Mouse (Mus musculus) neural tube, postnatal 0 days (tissue): Measurements from ENCODE around the gene Hist1h3h. TPM values are rescaled to one million over a fixed set of nuclear protein-coding genes. Genes with fewer than 3 reads are reported as not detected.

Source experiments
- microRNA-seq: library from miRNA; unstranded; fragments of <30 nt; microRNA quantifications from one replicate; pipeline ENCODE4, GENCODE M21; 2016
- polyA plus RNA-seq: library from polyadenylated mRNA; unstranded; fragments of >200 nt; fragmentation: Nextera tagmentation; extraction: Ambion mirVana; gene quantifications from 2 replicates; pipeline ENCODE4 v1.2.1, GENCODE M21; 2015

The Hist1h3h gene
- polyA plus RNA-seq, result 0.86 TPM in 1 of 2 replicates, not detected in the other

DNA sequence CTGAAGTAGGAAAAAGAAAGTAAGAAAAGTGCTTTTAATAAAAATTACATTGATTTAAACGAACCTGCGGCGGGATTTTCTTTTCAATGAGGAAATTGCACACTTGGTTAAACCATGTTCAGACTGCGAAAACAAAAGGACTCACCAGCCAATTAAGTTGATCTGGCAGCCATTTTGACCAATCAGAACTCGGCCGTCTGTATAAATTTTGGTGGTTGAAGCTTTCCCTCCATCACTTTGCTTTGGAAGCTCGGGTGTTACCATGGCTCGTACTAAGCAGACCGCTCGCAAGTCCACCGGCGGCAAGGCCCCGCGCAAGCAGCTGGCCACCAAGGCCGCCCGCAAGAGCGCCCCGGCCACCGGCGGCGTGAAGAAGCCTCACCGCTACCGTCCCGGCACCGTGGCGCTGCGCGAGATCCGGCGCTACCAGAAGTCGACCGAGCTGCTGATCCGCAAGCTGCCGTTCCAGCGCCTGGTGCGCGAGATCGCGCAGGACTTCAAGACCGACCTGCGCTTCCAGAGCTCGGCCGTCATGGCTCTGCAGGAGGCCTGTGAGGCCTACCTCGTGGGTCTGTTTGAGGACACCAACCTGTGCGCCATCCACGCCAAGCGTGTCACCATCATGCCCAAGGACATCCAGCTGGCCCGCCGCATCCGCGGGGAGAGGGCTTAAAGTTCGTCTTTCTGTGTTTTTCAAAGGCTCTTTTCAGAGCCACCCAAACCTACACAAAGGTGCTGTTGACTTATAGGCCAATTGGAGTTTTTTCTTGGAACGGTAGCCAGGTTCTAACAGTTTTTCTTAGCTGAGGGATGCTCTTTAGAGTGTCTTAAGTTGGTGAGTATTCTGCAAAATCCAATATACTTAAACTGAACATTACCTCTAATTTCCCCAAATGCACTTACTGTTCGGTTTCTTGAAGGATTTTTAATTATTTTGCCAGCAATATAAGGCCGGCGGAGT, at the start of gene Hist1h3h:
Gene Hist1h3h (plus strand): TSS at position 263 of the 961 bp plus-strand sequence.

DNA sequence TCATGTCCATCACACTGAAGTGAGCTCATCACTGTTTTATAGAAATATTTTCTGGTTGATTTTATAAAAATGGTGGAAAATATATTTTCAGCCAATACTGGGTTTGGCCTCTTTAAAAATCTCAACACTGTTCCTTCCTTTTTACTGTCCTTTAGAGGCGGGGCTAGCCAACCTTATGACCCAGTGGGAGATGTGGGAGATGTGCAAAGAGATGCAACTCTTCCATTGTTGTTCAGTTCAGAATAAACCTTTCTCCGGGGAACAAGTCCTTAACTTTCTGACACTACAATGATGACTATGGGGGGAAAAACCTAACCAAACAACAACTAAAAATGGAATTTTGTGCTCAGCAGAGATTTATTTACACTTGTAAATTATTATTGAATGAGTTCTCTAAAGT, 40.2 kb upstream of the Hist1h3h start, which contains the start of gene Olfr1360:
Gene Olfr1360 (minus strand): TSS at position 101 of the 400 bp plus-strand sequence.

GRCm38 (mm10) chr13:21697811-21698210, 19.6 kb upstream of the Hist1h3h start, which contains the start of gene Olfr1359:
TSS of gene Olfr1359 (plus strand) at chr13:21698111.

DNA sequence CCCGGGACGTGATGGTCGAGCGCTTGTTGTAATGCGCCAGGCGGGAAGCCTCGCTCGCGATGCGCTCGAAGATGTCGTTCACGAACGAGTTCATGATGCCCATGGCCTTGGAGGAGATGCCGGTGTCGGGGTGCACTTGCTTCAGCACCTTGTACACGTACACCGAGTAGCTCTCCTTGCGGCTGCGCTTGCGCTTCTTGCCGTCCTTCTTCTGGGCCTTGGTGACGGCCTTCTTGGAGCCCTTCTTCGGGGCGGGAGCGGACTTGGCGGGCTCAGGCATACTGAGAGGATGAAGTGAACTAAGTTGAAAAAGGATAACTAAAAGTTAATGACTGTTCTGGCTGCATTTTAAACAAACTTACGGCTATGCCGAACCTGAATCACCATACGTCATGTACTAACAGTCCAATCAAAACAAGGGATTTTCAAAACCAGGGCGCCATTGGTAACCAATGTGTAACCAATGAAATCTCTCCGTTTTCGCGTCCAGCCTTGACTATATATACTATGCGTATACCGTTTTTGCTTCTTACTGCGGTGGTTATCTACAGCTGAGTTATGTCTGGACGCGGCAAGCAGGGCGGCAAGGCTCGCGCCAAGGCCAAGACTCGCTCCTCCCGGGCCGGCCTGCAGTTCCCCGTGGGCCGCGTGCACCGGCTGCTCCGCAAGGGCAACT, 1.5 kb upstream of the Hist1h3h start, which contains the start of the genes Hist1h2bl and Hist1h2ai:
Gene Hist1h2bl (minus strand): TSS at position 280 of the 676 bp plus-strand sequence.
Gene Hist1h2ai (plus strand): TSS at position 559 of the 676 bp plus-strand sequence.

DNA sequence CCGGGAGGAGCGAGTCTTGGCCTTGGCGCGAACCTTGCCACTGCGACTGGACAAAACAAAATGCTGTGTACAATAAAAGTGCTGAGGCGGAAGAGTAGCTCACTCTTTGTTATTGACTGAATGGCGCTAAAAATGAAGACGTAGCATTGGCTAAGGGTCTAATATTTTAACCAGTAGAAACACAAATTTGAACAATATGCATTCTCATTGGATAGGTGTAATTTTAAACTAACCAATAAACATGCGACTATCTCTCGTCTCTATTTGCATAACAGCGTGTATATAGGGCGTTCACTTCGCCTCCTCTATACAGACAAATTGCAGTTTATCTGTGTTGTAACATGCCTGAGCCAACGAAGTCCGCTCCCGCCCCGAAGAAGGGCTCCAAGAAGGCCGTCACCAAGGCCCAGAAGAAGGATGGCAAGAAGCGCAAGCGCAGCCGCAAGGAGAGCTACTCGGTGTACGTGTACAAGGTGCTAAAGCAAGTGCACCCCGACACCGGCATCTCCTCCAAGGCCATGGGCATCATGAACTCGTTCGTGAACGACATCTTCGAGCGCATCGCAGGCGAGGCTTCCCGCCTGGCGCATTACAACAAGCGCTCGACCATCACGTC, 4.4 kb downstream of the Hist1h3h start, which contains the start of gene Hist1h2bm:
Gene Hist1h2bm (plus strand): TSS at position 288 of the 616 bp plus-strand sequence.

GRCm38 (mm10) chr13:21734906-21735767, 17.7 kb downstream of the Hist1h3h start, which contains the start of gene Hist1h4j:
TSS of gene Hist1h4j (plus strand) at chr13:21735064.

DNA sequence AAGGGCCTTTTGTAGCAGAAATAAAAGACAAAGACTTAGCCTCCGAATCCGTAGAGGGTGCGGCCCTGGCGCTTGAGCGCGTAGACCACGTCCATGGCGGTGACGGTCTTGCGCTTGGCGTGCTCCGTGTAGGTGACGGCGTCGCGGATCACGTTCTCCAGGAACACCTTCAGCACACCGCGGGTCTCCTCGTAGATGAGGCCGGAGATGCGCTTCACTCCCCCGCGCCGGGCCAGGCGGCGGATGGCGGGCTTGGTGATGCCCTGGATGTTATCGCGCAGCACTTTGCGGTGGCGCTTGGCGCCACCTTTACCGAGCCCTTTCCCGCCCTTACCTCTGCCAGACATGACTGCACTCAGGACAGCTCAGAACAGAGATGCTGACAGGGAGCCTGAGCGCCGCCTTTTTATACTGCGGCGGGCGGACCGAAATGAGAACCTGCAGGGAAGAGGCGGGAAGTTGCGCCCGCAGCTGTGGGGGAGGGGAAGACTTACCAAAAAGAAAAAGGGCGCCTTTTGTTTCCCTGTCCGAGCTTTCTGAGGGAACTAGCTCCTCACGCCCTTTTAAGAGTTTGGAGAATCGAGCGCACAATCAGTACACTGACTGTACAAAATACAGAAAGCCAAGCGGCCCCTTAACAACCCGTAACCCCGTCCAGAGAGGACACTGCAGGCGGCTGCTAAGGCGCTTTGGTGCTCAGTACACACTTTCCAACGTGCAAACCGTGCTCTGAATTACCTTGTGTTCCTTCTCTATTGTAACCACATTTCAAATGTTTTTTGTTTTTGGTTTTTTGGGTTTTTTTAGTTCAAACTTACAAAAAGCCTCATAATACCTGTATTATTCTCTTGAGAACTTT, 32.9 kb downstream of the Hist1h3h start, which contains the start of gene Hist1h4k:
Gene Hist1h4k (minus strand): TSS at position 347 of the 859 bp plus-strand sequence.

GRCm38 (mm10) chr13:21753524-21754285, 36.2 kb downstream of the Hist1h3h start, which contains the start of the genes Hist1h2ak and Hist1h2bn:
TSS of gene Hist1h2ak (minus strand) at chr13:21753827.
TSS of gene Hist1h2bn (plus strand) at chr13:21754123.

Small RNA genes within 50 kb of the gene (microRNA-seq; reads per million reads assigned to microRNA genes)
- gene Gm44357, result not detected
- not detected for gene Gm44367
- not detected for gene Gm44454

Other genes starting within 250 kb of the Hist1h3h start
- 3.3 and 4.2 TPM in 2 replicates for gene Nkapl, start 249.2 kb upstream of the Hist1h3h start, polyA plus RNA-seq
- 7.6 and 9.4 TPM in 2 replicates for gene Zkscan4, start 238.8 kb upstream of the Hist1h3h start, polyA plus RNA-seq
- gene Gm10065, start 238.2 kb upstream of the Hist1h3h start, polyA plus RNA-seq, result not detected in 2 replicates
- gene AK157302, start 222.4 kb upstream of the Hist1h3h start, polyA plus RNA-seq, result 0.37 and 0.65 TPM in 2 replicates
- 9.1 and 11.5 TPM in 2 replicates for gene Gm11273, start 216.2 kb upstream of the Hist1h3h start, polyA plus RNA-seq
- 3.5 and 4.0 TPM in 2 replicates for gene Zkscan8, start 186.5 kb upstream of the Hist1h3h start, polyA plus RNA-seq
- 0.14 and 0.17 TPM in 2 replicates for gene Olfr1366, start 174.9 kb upstream of the Hist1h3h start, polyA plus RNA-seq
- gene Olfr1535, start 157.8 kb upstream of the Hist1h3h start, polyA plus RNA-seq, result 0.09 and 0.11 TPM in 2 replicates
- not detected in 2 replicates for gene Olfr1364, start 135.9 kb upstream of the Hist1h3h start, polyA plus RNA-seq
- not detected in 2 replicates for gene Olfr1362, start 103.6 kb upstream of the Hist1h3h start, polyA plus RNA-seq
- gene Olfr11, start 75.1 kb upstream of the Hist1h3h start, polyA plus RNA-seq, result not detected in 2 replicates
- gene Olfr1361, start 54.3 kb upstream of the Hist1h3h start, polyA plus RNA-seq, result not detected in 2 replicates
- not detected in 2 replicates for gene Olfr1360, start 40.3 kb upstream of the Hist1h3h start, polyA plus RNA-seq
- gene Olfr1359, start 19.5 kb upstream of the Hist1h3h start, polyA plus RNA-seq, result not detected in 2 replicates
- gene Hist1h2bl, start 1.5 kb upstream of the Hist1h3h start, polyA plus RNA-seq, result not detected in 2 replicates
- 2.3 and 6.6 TPM in 2 replicates for gene Hist1h2ai, start 1.2 kb upstream of the Hist1h3h start, polyA plus RNA-seq
- gene Hist1h2bm, start 4.4 kb downstream of the Hist1h3h start, polyA plus RNA-seq, result 0.49 TPM in 1 of 2 replicates, not detected in the other
- gene Hist1h4j, start 17.4 kb downstream of the Hist1h3h start, polyA plus RNA-seq, result 0.21 TPM in 1 of 2 replicates, not detected in the other
- gene Hist1h4k, start 32.8 kb downstream of the Hist1h3h start, polyA plus RNA-seq, result 1.3 and 1.8 TPM in 2 replicates
- gene Hist1h2ak, start 36.2 kb downstream of the Hist1h3h start, polyA plus RNA-seq, result 3.2 and 4.2 TPM in 2 replicates
- gene Hist1h2bn, start 36.5 kb downstream of the Hist1h3h start, polyA plus RNA-seq, result 0.58 TPM in 1 of 2 replicates, not detected in the other
- 2.4 and 2.9 TPM in 2 replicates for gene Hist1h1b, start 63.0 kb downstream of the Hist1h3h start, polyA plus RNA-seq
- gene Hist1h3i, start 65.7 kb downstream of the Hist1h3h start, polyA plus RNA-seq, result 12.2 and 12.5 TPM in 2 replicates
- gene Hist1h2an, start 69.6 kb downstream of the Hist1h3h start, polyA plus RNA-seq, result 2.3 and 3.8 TPM in 2 replicates
- gene Hist1h2bp, start 69.8 kb downstream of the Hist1h3h start, polyA plus RNA-seq, result 0.71 TPM in 1 of 2 replicates, not detected in the other
- gene Hist1h2bq, start 92.5 kb downstream of the Hist1h3h start, polyA plus RNA-seq, result 1.8 and 3.8 TPM in 2 replicates
- gene Hist1h2ao, start 92.8 kb downstream of the Hist1h3h start, polyA plus RNA-seq, result not detected in 2 replicates
- gene Hist1h4m, start 94.1 kb downstream of the Hist1h3h start, polyA plus RNA-seq, result not detected in 2 replicates
- gene Hist1h4n, start 114.5 kb downstream of the Hist1h3h start, polyA plus RNA-seq, result 2.5 and 3.3 TPM in 2 replicates
- gene Hist1h2ap, start 115.8 kb downstream of the Hist1h3h start, polyA plus RNA-seq, result 265 and 280 TPM in 2 replicates
- gene Hist1h2br, start 116.1 kb downstream of the Hist1h3h start, polyA plus RNA-seq, result 1.7 and 4.2 TPM in 2 replicates
- 5.3 and 6.1 TPM in 2 replicates for gene Zfp184, start 227.4 kb downstream of the Hist1h3h start, polyA plus RNA-seq